Mouse (Mus musculus) brain, embryonic 14.5 days (tissue): Measurements from ENCODE around the gene Prkar2b.

Source experiments
- CTCF ChIP-seq: fragments of 200-500 bp; IDR thresholded peaks from 2 replicates; pipeline ENCODE4 v1.5.1; 2012; ENCODE audit warnings: inconsistent platforms, mild to moderate bottlenecking, moderate library complexity, borderline replicate concordance; ENCODE audit not compliant: insufficient read depth, insufficient read length; ENCODE audit errors: extremely low read depth
- POLR2A ChIP-seq: fragments of 200-500 bp; IDR thresholded peaks from 2 replicates; pipeline ENCODE4 v1.6.1; 2012; ENCODE audit warnings: mild to moderate bottlenecking, inconsistent platforms, borderline replicate concordance; ENCODE audit not compliant: poor library complexity, insufficient read depth, insufficient read length, severe bottlenecking; ENCODE audit errors: extremely low read depth

- TF ChIP-seq POLR2A (no peak), CTCF (no peak)
Measured at GRCm38 (mm10) chr12:31928498-31928897, 132.6 kb downstream of the Prkar2b start.
